Mouse (Mus musculus): ENCODE measurements around the gene Qdpr. TPM values are rescaled to one million over a fixed set of nuclear protein-coding genes. Genes with fewer than 3 reads are reported as not detected.
A peak's percentile ranks its signal among the peaks of the same experiment; 100 is the strongest.
"Not testable (repeated sequence)": the region's sequence is repeated elsewhere in the genome, so short reads cannot be mapped to it uniquely, and the experiment has no call there.

Gene Qdpr
- polyA plus RNA-seq, 1 experiment from 2014 or later, result 102 TPM

DNA sequence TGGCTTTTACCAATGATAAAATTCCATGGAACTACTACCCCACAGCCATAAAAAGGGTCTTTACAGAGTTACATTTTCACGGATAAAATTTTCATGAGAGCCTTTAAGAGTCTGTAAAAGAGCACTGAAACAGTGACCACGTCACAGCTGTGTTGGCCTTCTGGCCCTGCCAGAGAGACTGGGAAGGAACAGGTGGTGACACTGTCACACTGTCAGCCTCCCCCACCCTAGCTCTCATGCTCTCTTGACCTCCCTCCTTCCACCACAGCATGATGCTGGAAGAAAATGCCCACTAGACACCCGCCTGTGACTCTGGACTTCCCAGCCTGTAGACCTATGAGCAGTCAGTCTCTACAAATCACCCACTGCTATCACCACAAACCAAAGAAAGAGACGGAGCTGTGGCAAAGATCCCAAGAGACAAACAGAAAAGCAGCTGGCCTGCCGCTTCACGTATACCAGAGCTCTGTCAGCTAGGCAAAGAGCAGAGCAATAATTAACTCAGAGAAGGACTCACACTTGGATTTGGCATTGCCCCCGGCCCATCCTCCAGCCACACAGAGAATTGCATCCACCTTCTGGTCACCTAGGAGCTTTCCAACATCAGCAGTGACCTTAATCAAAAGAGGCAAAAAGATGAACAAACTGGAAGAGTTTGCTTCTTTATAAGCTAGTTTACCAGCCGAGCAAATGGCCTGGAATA lies 5.8 kb downstream of the Qdpr start:
- H3K27me3 ChIP-seq, result peaks cover 5% of the 10 kb centered on the region; the same call in 1 of the 2 replicates
- peaks cover 13% of the 10 kb centered on the region for H3K4me1 ChIP-seq
- H3K4me3 ChIP-seq (replicated peaks), result no peak overlapping the region
- H3K27ac ChIP-seq, result no peak overlapping the region
- H3K9ac ChIP-seq, result no peak overlapping the region
- H3K36me3 ChIP-seq (replicated peaks), result peaks cover 5% of the 10 kb centered on the region; the same call in 1 of the 2 replicates
- ATAC-seq (ENCODE audit: low FRiP score), result no peak
- H3K4me2 ChIP-seq, result no peak overlapping the region
- no peaks in the 10 kb centered on the region for H3K9me3 ChIP-seq
- 89% methylated on average over 8 of the region's 8 CpGs for WGBS

DNA sequence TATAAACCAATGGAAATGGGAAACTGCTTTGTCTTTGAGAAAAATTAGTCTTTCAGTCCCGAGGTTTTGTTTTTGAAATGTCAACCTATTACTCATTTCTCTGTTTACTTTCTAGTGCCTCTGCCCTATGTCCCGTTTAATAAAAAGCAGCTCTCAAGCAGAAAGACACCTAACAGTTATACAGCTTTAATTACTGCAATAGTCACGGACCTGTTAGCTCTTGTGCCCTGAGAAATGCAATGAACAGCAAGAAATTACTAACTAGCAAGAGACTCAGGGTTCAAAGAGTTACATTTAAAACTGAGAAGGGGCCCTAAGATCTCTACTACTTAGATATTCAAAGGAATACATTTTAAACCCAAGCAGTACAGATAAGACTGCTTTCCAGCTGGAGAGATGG lies 8.3 kb downstream of the Qdpr start:
- Histone ChIP-seq H3K4me1 (no peaks in the 10 kb centered on the region), H3K4me3 (replicated peaks) (no peak overlapping the region), H3K9me3 (no peaks in the 10 kb centered on the region), H3K36me3 (replicated peaks) (peaks cover 13% of the 10 kb centered on the region), H3K4me2 (no peak overlapping the region), H3K27me3 (no peaks in the 10 kb centered on the region), H3K27ac (no peak overlapping the region), H3K9ac (no peak overlapping the region)
- ATAC-seq (ENCODE audit: low FRiP score), result no peak
- 87% methylated on average over 3 of the region's 3 CpGs for WGBS

DNA sequence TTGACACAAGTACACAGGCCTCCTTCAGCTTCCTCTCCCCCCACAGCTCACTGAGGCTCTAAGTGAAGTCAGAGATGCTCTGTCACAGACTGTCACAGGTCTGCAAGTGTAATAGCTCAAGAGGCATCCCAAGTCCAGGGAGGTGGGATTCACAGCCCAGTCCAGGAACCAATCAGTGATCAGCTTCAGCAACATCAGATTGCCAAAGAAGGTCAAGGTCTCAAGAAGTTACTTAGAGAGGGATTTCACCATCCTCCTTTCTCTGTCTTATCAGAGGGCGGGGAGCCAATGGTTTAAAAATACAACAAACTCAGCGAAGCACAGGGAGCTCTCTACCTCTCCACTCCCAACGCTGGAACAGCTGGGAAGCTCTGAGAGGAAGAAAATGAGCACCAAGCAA lies 8.9 kb downstream of the Qdpr start:
- ATAC-seq (ENCODE audit: low FRiP score), result no peak
- Histone ChIP-seq H3K9me3 (no peaks in the 10 kb centered on the region), H3K36me3 (replicated peaks) (peaks cover 13% of the 10 kb centered on the region), H3K27me3 (no peaks in the 10 kb centered on the region), H3K4me2 (no peak overlapping the region), H3K27ac (no peak overlapping the region), H3K9ac (no peak overlapping the region), H3K4me3 (replicated peaks) (no peak overlapping the region), H3K4me1 (no peaks in the 10 kb centered on the region)
- 88% methylated on average over 3 of the region's 3 CpGs for WGBS

DNA sequence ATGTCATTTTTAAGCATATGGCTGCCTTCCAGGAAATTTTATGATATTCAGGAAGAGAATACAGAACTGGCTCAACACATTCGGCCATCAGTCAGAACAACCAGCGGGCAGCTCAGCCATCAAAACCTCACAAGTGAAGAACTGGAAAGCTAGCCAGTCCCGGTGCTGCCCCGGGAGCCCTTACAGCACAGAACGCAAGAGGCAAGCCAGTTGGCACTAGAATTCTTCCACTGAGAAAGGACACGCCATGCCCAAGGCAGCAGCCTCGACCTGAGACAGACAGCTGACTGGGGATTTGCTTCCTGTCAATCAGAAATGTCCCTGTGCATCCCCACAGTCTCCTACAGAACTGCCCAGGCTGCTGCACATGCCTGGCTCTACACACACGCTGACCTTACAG lies 11.7 kb downstream of the Qdpr start:
- ATAC-seq (ENCODE audit: low FRiP score), result no peak
- H3K27me3 ChIP-seq, result no peaks in the 10 kb centered on the region
- H3K36me3 ChIP-seq (replicated peaks), result peaks cover 18% of the 10 kb centered on the region
- H3K4me2 ChIP-seq, result no peak overlapping the region
- no peaks in the 10 kb centered on the region for H3K9me3 ChIP-seq
- H3K27ac ChIP-seq, result no peak overlapping the region
- no peaks in the 10 kb centered on the region for H3K4me1 ChIP-seq
- WGBS, result 89% methylated on average over 8 of the region's 8 CpGs
- no peak overlapping the region for H3K9ac ChIP-seq
- H3K4me3 ChIP-seq (replicated peaks), result no peak overlapping the region

DNA sequence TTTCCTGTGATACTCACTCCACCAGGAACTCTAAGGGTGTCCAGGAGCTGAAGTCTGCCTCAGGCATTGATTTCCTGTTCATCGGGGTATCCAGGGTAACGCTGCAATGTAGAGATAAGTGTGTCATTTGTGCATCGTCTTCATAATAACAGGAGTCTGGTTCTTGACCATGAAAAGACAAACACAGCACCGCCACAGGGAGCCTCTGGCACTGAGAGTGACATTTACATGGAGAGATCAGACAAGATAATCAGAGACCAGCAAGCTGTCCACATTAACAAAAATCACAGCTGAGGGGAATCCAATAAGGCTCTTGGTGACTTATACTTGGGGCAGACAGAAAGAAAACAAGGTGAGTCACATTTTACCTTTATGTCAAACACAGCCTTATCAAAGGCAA lies 12.2 kb downstream of the Qdpr start:
- no peak overlapping the region for H3K27ac ChIP-seq
- ATAC-seq (ENCODE audit: low FRiP score), result no peak
- peaks cover 19% of the 10 kb centered on the region for H3K36me3 ChIP-seq (replicated peaks)
- H3K4me1 ChIP-seq, result no peaks in the 10 kb centered on the region
- H3K4me3 ChIP-seq (replicated peaks), result no peak overlapping the region
- no peak overlapping the region for H3K9ac ChIP-seq
- no peak overlapping the region for H3K4me2 ChIP-seq
- 84% methylated on average over 4 of the region's 4 CpGs for WGBS
- H3K9me3 ChIP-seq, result no peaks in the 10 kb centered on the region
- H3K27me3 ChIP-seq, result no peaks in the 10 kb centered on the region

DNA sequence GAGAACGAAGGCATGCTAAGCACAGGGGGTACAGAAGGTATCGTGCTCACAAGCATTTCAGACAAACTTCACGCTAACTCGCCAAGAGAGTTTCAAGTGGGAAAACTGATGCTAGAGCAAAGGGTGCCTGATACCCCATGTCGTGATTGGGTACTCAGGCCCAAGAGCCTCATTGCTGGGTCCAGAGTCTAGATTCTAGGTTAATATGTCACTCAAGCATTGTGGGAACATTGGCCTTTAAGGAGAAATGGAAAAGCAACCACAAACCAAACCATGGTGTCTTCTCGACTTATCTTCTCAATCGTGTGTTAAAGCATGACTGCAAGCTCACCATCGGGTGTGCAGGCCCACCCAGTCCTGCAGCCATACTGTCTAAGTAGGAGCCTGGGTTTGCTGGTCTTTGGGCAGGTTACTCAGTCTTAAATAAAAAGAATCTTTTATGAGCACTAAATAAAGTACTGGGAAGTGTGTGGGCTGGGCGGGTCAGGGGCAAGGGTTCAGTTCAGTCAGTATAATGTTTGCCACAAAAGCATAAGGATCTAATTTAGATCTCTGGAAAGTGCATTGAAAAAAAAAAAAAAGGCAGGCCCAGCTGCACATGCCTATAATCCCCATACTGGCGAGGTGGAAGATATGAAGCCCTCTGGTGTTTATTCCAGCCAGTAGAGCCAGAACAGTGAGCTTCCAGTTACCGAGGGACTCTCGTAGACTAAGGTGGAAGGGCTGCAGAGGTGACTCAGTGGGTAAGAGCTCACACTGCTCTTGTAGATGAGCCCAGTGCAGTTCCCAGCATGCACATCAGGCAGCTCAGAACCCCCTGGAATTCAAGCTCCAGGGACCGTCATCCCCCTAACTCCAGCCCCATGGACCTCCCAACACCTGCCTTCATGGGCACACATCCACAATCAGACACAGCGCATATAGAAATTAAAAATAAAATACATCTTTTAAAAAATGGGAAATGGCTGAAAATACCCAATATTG lies 13.8 kb downstream of the Qdpr start:
- Histone ChIP-seq H3K4me1 (no peaks in the 10 kb centered on the region), H3K27ac (no peak overlapping the region), H3K9ac (no peak overlapping the region), H3K27me3 (no peaks in the 10 kb centered on the region), H3K36me3 (replicated peaks) (peaks cover 19% of the 10 kb centered on the region), H3K4me3 (replicated peaks) (no peak overlapping the region), H3K9me3 (no peaks in the 10 kb centered on the region), H3K4me2 (no peak overlapping the region)
- no peak for ATAC-seq (ENCODE audit: low FRiP score)
- WGBS, result 92% methylated on average over 14 of the region's 14 CpGs

DNA sequence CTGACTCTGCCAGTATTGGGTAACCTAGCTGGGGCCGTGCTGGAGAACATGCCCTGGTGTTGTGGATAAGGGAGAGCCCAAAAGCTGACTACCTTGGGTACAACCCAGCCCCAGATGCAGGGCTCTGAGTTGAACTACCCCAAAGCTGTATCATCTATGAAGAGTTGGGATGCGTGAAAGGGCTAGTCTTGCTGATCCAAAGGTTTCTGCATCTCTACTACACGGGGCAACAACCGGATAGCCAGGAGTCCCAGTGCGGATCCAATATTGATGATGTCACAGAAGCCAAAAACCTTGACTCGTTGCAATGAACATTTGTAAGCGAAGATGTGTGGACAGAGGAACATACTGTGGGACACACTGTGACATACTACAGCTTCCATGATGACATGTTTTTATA lies 22.1 kb downstream of the Qdpr start:
- Histone ChIP-seq H3K36me3 (replicated peaks) (no peaks in the 10 kb centered on the region), H3K27me3 (no peaks in the 10 kb centered on the region), H3K9me3 (no peaks in the 10 kb centered on the region), H3K27ac (no peak overlapping the region), H3K4me3 (replicated peaks) (no peak overlapping the region), H3K9ac (no peak overlapping the region), H3K4me2 (no peak overlapping the region), H3K4me1 (no peaks in the 10 kb centered on the region)
- WGBS, result 95% methylated on average over 7 of the region's 7 CpGs
- no peak for ATAC-seq (ENCODE audit: low FRiP score)

DNA sequence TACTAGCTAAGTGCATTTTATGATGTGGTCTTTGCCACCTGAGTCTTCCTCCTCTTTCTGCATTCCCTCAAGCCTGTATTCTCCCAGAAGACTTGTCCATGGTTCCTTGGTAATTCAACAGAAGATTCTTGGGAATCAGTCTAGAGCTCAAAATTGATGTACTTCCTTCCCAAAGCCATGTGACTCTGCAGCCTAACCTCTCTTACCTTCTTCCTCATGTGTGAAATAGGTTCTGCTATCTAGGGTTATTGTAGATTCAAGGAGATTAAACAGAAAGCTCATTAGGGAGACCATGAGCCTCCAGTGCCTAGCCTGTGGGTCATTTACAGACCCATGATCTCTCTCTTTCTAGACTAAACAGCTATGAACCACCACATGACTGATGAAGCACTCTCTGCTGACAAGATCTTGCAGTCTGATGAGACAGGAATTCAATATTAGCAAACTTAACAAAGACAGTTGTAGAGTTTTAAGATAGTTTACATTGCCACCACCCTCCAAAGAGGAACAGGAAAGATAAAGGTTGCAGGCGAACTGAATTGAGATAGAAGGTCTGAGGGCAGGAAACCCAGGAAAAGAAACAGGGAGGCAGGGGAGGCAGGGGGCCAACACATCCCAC lies 23.5 kb downstream of the Qdpr start:
- no peaks in the 10 kb centered on the region for H3K27me3 ChIP-seq
- H3K4me2 ChIP-seq, result no peak overlapping the region
- no peak overlapping the region for H3K4me3 ChIP-seq (replicated peaks)
- WGBS, result 73% methylated on average over 1 of the region's 1 CpGs
- H3K4me1 ChIP-seq, result no peaks in the 10 kb centered on the region
- H3K9ac ChIP-seq, result no peak overlapping the region
- H3K9me3 ChIP-seq, result no peaks in the 10 kb centered on the region
- H3K27ac ChIP-seq, result no peak overlapping the region
- no peaks in the 10 kb centered on the region for H3K36me3 ChIP-seq (replicated peaks)
- no peak for ATAC-seq (ENCODE audit: low FRiP score)

DNA sequence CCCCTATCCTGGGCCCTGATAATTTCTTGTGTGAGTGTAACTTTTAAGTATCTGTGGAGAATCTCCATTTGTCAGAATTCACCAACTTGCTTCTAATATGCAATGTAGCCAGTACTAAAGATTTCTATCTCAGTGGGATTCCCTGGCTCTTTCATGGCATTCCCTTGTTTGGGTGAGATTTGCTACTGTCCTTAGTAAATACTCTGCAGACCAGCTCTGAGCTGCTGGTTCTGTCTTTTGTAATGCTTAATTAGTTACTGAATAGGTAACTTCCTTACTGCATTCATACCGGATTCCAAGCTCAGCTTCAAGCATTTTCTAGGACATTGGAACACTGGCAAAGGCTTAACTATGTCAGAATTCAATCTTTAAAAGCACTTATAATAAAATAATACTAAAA lies 24.3 kb downstream of the Qdpr start:
- not testable (repeated sequence) for H3K27ac ChIP-seq; H3K9ac ChIP-seq; H3K9me3 ChIP-seq; H3K27me3 ChIP-seq; ATAC-seq (ENCODE audit: low FRiP score); H3K4me2 ChIP-seq; H3K4me3 ChIP-seq (replicated peaks); H3K4me1 ChIP-seq; H3K36me3 ChIP-seq (replicated peaks)
- 30% methylated on average over 1 of the region's 1 CpGs for WGBS

DNA sequence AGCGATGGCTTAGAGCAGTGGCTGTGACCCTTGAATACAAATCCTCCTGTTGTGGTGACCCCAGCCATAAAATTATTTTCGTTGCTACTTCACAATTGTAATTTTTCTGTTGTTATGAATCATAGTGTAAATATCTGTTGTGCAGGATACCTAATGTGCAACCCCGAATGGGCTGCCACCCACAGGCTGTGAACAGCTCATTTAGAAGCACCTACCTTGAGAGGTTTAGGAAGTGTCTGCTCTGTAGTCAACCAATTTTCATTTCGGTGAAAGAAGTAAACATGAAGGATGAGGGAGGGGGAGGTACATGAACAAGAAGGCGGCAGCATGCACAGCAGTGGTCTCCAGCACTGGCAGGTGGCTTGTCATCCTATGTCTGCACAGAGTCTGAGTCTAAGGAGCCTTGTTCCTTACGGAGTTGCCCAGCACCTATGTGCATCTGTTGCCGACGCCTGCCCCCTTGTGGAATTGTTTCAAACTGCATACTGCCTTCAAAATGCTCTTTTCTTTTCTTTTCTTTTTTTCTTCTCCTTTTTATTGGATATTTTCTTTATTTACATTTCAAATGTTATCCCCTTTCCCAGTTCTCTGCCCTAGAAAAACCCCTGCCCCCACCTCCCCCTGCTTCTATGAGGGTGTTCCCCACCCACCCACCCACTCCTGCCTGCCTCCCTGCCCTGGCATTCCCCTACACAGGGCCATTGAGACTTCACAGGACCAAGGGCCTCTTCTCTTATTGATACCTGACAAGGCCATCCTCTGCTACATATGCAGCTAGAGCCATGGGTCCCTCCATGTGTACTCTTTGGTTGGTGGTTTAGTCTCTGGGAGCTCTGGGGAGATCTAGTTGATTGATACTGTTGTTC lies 25.8 kb downstream of the Qdpr start:
- Histone ChIP-seq H3K9me3 (no peaks in the 10 kb centered on the region), H3K4me1 (no peaks in the 10 kb centered on the region), H3K4me2 (no peak overlapping the region), H3K27ac (no peak overlapping the region), H3K9ac (no peak overlapping the region), H3K36me3 (replicated peaks) (no peaks in the 10 kb centered on the region), H3K27me3 (no peaks in the 10 kb centered on the region), H3K4me3 (replicated peaks) (no peak overlapping the region)
- peak; percentile 84 for ATAC-seq (ENCODE audit: low FRiP score)
- WGBS, result 46% methylated on average over 8 of the region's 8 CpGs

DNA sequence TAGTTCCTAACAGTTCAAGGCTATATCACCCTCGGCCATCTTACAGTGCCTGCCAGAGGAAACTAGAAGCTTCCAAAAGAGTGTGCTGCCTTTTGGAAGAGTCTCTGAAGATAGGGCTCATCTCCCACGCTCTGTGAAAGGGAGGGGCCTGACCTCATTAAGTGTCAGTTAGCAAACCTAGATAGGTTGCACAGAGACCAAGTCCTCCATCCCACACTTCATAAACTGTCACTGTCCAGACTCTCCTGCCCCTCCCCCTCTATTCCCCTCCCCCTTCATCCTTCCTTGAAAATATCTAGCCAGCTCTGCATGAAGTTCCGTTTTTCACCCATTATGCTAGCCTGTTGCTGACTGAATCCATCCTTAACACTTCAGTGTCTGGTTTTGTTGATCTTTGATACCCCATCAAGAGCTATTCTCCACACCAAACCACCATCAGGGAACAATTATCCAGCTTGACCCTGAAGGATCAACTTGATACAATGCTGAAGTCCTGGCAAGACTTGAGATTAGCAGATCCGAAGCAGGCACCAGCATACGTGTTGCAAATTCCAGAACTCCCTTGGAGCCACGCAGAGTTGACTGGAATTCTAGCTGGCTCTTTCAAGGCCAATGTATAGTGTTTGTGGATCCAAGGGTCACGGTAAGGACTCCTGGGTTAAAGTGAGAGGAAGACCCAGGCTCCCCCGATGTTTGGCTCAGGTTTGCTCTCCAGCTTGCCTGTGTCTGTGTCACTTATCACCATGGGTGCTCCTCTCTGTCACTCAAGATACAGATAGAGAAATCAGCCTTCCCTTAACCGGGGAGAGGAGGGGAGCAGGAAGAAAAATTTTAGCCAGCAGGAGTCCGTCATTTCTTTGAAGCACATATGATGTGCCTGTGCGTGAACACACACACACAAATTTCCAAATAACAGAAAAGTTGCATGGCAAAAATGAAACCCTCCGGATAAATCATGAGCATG lies 27.9 kb downstream of the Qdpr start:
- Histone ChIP-seq H3K36me3 (replicated peaks) (no peaks in the 10 kb centered on the region), H3K27ac (no peak overlapping the region), H3K4me2 (no peak overlapping the region), H3K4me3 (replicated peaks) (no peak overlapping the region), H3K9me3 (no peaks in the 10 kb centered on the region), H3K4me1 (no peaks in the 10 kb centered on the region), H3K9ac (no peak overlapping the region), H3K27me3 (no peaks in the 10 kb centered on the region)
- WGBS, result 80% methylated on average over 12 of the region's 12 CpGs
- no peak for ATAC-seq (ENCODE audit: low FRiP score)

All from forebrain, embryonic 12.5 days (tissue).